Mouse (Mus musculus) ES-E14 (cell line): ENCODE measurements around the gene Pibf1. TPM values are rescaled to one million over a fixed set of nuclear protein-coding genes. Genes with fewer than 3 reads are reported as not detected.

Source experiments
- DNase-seq: peaks from one replicate; pipeline ENCODE4 v3.0.0-alpha.2; 2013; ENCODE audit warnings: low read depth, low spot score
- H3K27ac ChIP-seq: 2 replicates; pipeline ENCODE4 v1.5.1; 2012; ENCODE audit warnings: low read depth, mild to moderate bottlenecking, low read length, moderate library complexity, mixed read lengths; ENCODE audit not compliant: poor library complexity, insufficient read depth, severe bottlenecking
- H3K36me3 ChIP-seq: 2 replicates; pipeline ENCODE4 v1.6.1; 2012; ENCODE audit warnings: mild to moderate bottlenecking, low read length, moderate library complexity, mixed read lengths; ENCODE audit not compliant: control insufficient read depth, poor library complexity, insufficient read depth, severe bottlenecking
- H3K4me1 ChIP-seq, 2 experiments: fragments of 150-350 bp in 1 of 2; sonication (generic) in 1 of 2; 2 replicates each; pipeline ENCODE4 v1.6.1; 2012; ENCODE audit warnings: low read length in 2 of 2, mild to moderate bottlenecking in 1 of 2, mixed read lengths in 1 of 2; ENCODE audit not compliant: control insufficient read depth in 2 of 2, insufficient read depth in 2 of 2, poor library complexity in 1 of 2
- H3K4me3 ChIP-seq, 2 experiments: fragments of 150-350 bp in 1 of 2; sonication (generic) in 1 of 2; 2 replicates each; pipeline ENCODE4 v1.5.1; 2012; ENCODE audit warnings: low read length in 2 of 2, low read depth in 1 of 2, mild to moderate bottlenecking in 1 of 2, mixed read lengths in 1 of 2; ENCODE audit not compliant: insufficient read depth in 1 of 2, poor library complexity in 1 of 2, severe bottlenecking in 1 of 2
- H3K9ac ChIP-seq: 2 replicates; pipeline ENCODE4 v1.6.1; 2012; ENCODE audit warnings: low read depth, mild to moderate bottlenecking, low read length, mixed read lengths; ENCODE audit not compliant: poor library complexity, insufficient read depth, severe bottlenecking
- H3K9me3 ChIP-seq: fragments of 150-350 bp; sonication (generic); 2 replicates; pipeline ENCODE4 v1.6.1; 2012; ENCODE audit warnings: low read depth, mild to moderate bottlenecking, low read length; ENCODE audit not compliant: control insufficient read depth, insufficient read depth
- CHD2 ChIP-seq: IDR thresholded peaks from 2 replicates; pipeline ENCODE4 v1.6.1; 2014; ENCODE audit warnings: mild to moderate bottlenecking, low read depth, low read length, inconsistent platforms
- HCFC1 ChIP-seq: IDR thresholded peaks from 2 replicates; pipeline ENCODE4 v1.6.1; 2012; ENCODE audit warnings: low read length, inconsistent platforms, borderline replicate concordance; ENCODE audit not compliant: insufficient read depth
- MAFK ChIP-seq: IDR thresholded peaks from 2 replicates; pipeline ENCODE4 v1.6.1; 2014; ENCODE audit warnings: mild to moderate bottlenecking, low read depth, low read length, inconsistent platforms; ENCODE audit not compliant: insufficient read depth
- ZC3H11A ChIP-seq: IDR thresholded peaks from 2 replicates; pipeline ENCODE4 v1.6.1; 2012; ENCODE audit warnings: low read depth, mild to moderate bottlenecking, inconsistent platforms, low read length, borderline replicate concordance
- ZNF384 ChIP-seq: IDR thresholded peaks from 2 replicates; pipeline ENCODE4 v1.6.1; 2012; ENCODE audit warnings: low read depth, low read length, inconsistent platforms
- in situ Hi-C, 2 experiments: fragments of 600-800 bp; cut with MboI; formaldehyde crosslinking; loops; one replicate each; pipeline ENCODE4 v1.15.1; 2025; ENCODE audit warnings: low sequenced_read_pairs in 2 of 2, inconsistent platforms in 1 of 2; ENCODE audit not compliant: unreplicated experiment in 2 of 2
- total RNA-seq: library from RNA; depleted of rRNA; stranded (reverse); fragments of 300-350 nt; gene quantifications from 2 replicates; pipeline ENCODE4 v1.2.3, GENCODE M21; 2012; rRNA removed

The Pibf1 gene
- total RNA-seq, 1 experiment = 12.9 TPM

- DNase-seq = no peak
- H3K9me3 ChIP-seq = no peaks in the 10 kb centered on the region
- H3K4me3 ChIP-seq = peak overlapping the region; percentile 85 to 93
- no peak for TF ChIP-seq MAFK
- no peak for TF ChIP-seq ZNF384
- no peak for TF ChIP-seq CHD2
- no peak for TF ChIP-seq HCFC1
- no peak for TF ChIP-seq ZC3H11A
- H3K4me1 ChIP-seq = peaks cover 8 to 10% of the 10 kb centered on the region in 2 experiments; a peak in 3 of 4 replicates
- H3K27ac ChIP-seq = peak overlapping the region; percentile 71
- in situ Hi-C loops = no loop called here
- H3K9ac ChIP-seq = peak overlapping the region; percentile 85
- peaks cover 28% of the 10 kb centered on the region for H3K36me3 ChIP-seq
Measured at GRCm38 (mm10) chr14:99299022-99299481, 199.8 kb downstream of the Pibf1 start.

DNA sequence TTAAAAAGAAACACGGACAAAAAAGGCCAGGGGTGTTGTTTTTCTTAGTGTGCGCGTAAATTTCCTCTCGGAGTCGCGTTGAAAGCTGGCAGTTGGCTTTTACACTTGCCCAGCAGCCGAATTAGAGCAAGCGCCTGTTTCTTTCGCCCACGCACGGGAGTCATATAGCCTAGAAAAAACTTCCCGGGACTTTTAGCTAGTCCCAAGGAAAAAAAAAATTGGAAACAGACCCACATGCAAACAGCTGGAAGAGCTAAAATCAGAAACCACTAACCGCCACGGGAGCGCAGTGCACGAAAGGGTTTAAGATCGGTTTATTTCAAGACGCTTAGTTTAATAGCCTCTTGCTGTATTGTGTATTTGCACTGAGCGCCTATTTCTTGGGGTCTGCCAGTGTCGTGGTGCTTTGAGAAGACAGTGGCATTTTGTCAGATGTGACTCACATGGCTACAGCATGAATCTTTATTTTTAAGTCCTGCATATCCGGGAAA is 200.5 kb downstream of the Pibf1 start:
- no peak for DNase-seq
- Histone ChIP-seq H3K36me3 (peaks cover 32% of the 10 kb centered on the region), H3K9me3 (no peaks in the 10 kb centered on the region), H3K4me3 (peak overlapping the region; percentile 85 to 93), H3K27ac (peak overlapping the region; percentile 71; the same call in 1 of the 2 replicates), H3K9ac (peak overlapping the region; percentile 85), H3K4me1 (peaks cover 7 to 8% of the 10 kb centered on the region in 2 experiments; a peak in 3 of 4 replicates)
- no peak for TF ChIP-seq CHD2
- TF ChIP-seq MAFK = no peak
- no peak for TF ChIP-seq ZNF384
- TF ChIP-seq ZC3H11A = no peak
- no peak for TF ChIP-seq HCFC1
- in situ Hi-C loops = no loop called here

DNA sequence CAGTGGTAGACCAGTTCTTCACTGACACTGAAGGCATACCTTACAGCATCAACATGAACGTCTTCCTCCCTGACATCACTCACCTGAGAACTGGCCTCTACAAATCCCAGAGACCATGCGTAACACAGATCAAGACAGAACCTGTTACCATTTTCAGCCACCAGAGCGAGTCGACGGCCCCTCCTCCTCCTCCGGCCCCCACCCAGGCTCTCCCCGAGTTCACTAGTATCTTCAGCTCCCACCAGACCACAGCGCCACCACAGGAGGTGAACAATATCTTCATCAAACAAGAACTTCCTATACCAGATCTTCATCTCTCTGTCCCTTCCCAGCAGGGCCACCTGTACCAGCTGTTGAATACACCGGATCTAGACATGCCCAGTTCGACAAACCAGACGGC is 202.2 kb downstream of the Pibf1 start:
- Histone ChIP-seq H3K4me3 (peak overlapping the region; percentile 85 to 93), H3K9me3 (no peaks in the 10 kb centered on the region), H3K4me1 (peaks cover 5 to 10% of the 10 kb centered on the region in 2 experiments), H3K27ac (no peak overlapping the region), H3K9ac (peak overlapping the region; percentile 43; the same call in 1 of the 2 replicates), H3K36me3 (peaks cover 42% of the 10 kb centered on the region)
- no peak for DNase-seq
- in situ Hi-C loops = no loop called here
- TF ChIP-seq MAFK (no peak), ZNF384 (no peak), HCFC1 (no peak), CHD2 (no peak), ZC3H11A (no peak; the same call in 1 of the 2 replicates)

Other genes starting within 250 kb of the Pibf1 start
- gene Rpl36a-ps1, start 105.1 kb upstream of the Pibf1 start, total RNA-seq = 24.3 and 51.0 TPM in 2 replicates
- 18.5 and 20.3 TPM in 2 replicates for gene Mzt1, start 53.3 kb upstream of the Pibf1 start, total RNA-seq
- 18.0 and 29.3 TPM in 2 replicates for gene Bora, start 53.2 kb upstream of the Pibf1 start, total RNA-seq
- 42.4 and 45.2 TPM in 2 replicates for gene Dis3, start 346 bp downstream of the Pibf1 start, total RNA-seq
- 23.2 and 34.7 TPM in 2 replicates for gene Klf5, start 199.3 kb downstream of the Pibf1 start, total RNA-seq